Mouse (Mus musculus) megakaryocyte, embryonic 14.5 days (primary cell): ENCODE measurements around the gene Spaca4.

Experiments
- FLI1 ChIP-seq: IDR thresholded peaks from 2 replicates; pipeline ENCODE4 v1.6.1; 2012; ENCODE audit warnings: low read length, inconsistent platforms, mixed read lengths
- GATA1 ChIP-seq: IDR thresholded peaks from 3 replicates; pipeline ENCODE4 v1.6.1; 2012; ENCODE audit warnings: mixed read lengths, low read length, inconsistent platforms, borderline replicate concordance

DNA sequence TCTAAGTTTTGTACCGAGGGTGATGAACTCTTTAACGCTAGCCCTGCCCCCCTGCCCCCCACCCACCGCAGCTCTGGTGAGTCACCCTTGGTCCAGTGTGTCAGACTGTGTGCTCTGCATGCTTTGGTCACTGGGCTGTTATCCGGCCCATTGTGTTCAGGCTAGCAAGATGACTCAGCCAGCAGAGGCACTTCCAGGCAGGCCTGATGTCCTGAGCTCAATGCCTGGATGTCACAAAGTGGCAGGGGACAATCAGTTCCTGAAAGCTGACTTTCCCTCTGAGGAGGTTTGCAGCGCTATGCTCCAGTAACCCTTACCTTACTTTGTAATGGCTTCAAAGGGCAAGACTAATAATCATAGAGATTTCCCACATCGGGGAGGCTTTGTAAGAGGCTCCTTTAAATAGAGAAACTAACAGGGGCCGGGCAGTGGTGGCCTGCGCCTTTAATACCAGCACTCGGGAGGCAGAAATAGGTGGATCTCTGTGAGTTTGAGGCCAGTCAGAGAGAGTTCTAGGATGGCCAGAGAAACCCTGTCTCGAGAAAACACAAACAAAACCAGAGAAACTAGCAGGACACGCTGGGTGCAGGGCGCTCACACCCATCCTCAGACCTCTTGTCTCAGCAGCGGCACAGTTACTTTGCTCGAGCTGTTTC, 45.5 kb downstream of the Spaca4 start:
- TF ChIP-seq GATA1 (no peak), FLI1 (no peak)
